Mouse (Mus musculus) spleen, postnatal 36 days (tissue): Measurements from ENCODE around the gene Nutm2.
"Not testable (repeated sequence)": the region's sequence is repeated elsewhere in the genome, so short reads cannot be mapped to it uniquely, and the experiment has no call there.

ENCODE experiments used
- DNase-seq, 2 experiments: peaks; one replicate each; pipeline ENCODE4 v3.0.0; 2022; ENCODE audit warnings: low spot score in 2 of 2, mixed read lengths in 1 of 2

Gene Nutm2

DNA sequence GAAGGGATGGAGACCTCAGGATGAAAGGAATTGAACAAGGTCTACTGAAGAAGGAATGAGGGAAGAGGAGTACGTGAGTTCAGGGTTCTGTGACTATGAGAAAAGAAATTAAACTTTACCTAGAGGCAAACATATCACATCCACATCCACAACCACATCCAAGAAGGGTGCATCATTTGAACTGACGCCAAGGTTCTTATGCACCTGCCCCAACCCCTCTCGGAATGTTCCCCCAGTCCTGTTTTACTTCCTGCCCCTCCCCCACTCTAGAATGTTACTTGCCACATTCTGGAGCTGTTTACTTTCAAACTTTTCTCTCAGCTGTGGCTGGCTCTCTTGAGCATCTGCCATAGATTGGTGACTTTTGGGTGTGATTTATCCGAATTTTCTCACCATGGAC lies at the start of gene Nutm2:
TSS of gene Nutm2 (plus strand) at position 301 of the 400 bp plus-strand sequence.
- DNase-seq, result no peak

DNA sequence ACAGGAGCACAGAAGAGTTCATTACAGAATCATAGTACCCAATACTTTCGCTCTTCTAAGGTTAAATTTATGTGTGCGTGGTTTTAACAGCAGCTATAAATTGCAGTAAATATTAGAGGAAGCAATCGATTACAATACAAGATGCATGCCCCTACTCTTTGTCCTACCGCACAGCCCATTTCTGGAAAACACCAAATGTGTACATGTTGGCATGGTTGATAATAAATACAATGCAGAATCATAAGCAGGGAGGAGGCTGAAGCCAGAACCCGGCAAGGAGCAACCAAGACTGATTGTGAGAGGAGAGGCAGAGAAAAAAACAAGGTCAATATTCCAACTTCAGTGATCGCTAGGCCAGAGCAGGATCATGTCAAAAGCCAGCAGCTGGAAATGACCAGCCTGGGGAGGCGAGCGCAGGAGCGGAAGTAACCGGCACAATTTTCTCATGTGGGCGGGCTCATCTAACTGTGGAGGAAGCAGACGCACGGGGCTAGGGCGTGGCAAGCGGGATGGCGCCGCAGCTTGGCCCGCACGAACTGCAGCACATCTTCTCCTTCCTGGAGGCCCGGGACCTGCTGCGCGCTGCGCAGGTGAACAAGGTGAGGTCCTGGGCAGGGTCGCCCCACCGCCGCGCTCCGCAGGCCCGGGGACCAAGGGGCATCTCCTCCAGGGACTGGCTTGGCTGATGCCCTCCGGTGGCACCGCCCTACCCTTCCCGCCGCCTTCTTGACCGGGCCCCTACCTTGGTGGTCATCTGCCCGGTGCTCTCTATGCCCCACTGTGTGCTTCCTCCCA lies 49.5 kb upstream of the Nutm2 start, which contains the start of gene Fbxw17:
TSS of gene Fbxw17 (plus strand) at position 476 of the 795 bp plus-strand sequence.
- DNase-seq, result peak; percentile 53 to 62

DNA sequence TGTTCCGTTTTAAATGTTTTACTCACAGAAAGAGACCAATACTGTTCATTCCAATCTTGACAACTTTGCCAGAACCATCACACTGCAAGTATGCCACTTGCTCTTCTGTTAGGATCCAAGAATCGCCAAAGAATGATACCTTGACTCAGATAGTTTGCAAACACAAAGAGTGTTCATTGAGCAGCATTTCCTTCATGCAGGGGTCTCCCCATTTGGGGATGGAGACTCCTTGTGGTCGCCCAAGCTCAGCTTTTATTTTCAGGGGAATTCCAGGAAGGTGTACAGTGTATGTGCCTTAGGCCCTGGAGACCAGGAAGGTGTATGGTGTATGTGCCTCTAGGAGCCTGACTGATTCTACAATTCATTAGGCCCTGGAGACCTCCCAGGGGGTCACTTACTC lies 48.7 kb upstream of the Nutm2 start:
- DNase-seq, result no peak

DNA sequence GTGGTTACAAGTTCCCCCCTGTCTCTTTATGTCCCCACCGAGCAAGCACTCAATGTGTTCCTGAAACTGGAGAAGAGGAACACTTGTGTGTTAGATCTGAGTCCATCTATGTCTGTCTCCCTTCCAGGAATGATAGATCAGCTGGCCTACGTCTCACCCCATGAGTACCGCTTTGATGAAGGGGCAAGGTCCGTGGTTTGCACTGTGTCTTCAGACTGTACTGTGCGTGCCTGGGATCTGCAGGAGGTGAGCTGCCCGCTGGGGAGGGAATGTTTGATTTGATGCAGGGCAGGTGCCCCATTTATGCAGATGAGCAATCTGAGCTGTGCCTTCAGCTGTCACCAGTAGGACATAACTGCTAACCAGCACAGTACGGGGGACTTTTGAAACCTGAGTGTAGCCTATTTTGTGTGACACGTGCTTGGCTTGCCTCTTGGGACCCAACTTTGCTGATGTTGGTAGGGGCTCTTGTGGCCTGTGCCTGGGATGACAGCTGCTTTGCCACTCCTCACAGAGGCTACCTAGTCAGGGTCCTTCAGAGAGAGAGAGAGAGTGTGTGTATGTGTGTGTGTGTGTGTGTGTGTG lies 43.4 kb upstream of the Nutm2 start:
- no peak for DNase-seq

DNA sequence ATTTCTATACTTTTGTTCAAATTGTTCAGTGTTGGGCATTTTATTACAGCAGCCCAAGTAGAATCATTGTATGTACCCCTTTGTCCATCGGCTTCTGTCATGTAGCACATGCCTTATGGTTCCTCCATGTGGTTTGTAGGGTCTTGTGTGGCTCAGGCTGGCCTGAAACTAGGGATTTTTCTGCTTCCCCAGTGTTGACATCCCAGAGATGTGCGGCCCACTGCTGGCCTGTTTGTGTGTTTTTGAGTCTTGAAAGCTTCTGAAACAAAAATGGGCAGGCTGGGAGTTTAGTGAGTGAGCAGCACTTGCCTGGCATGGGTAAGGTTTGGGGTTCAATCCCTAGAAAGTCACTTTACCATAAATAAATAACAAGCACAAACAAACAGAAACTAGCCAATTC lies 42.6 kb upstream of the Nutm2 start:
- DNase-seq, result no peak

DNA sequence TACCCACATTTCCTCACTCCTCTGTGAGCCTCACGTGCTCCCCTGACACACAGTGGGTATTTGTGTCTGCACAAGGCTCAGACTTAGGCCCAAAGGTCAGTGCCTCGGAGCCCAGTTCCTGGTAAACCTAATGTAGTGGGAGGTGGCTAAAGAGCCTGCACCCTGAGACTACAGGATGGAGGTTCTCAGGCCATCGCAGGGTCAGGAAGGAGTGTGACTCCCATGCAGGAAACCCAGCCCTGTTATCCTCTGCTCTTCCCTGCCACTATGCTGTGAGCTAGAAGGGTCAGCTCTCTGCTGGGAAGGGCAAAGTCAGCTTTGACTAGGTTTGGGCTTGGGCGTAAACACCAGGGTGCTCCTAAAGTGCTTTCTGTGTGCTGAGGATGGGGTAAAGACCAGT lies 40.4 kb upstream of the Nutm2 start:
- DNase-seq, result no peak

DNA sequence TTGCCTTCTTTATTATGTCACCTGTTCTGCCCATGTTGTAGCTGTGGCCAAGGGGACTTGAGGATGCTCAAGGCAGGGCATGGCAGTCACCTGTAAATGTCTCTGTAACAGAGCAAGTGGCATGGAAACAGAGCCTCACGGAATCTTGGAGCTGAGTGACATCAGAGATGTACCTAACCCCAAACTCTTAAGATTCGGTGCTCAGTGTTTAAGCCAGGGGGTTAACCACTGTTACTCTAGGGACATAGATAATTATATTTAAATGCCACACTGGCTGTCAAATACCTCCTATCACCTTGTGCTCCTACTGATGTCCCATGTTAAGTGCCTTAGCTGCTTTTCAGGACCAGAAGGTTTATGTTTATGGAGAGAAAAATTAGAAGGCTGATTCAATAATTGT lies 23.3 kb upstream of the Nutm2 start, which contains the start of gene Gm47429:
TSS of gene Gm47429 (minus strand) at position 101 of the 400 bp plus-strand sequence.
- no peak for DNase-seq

DNA sequence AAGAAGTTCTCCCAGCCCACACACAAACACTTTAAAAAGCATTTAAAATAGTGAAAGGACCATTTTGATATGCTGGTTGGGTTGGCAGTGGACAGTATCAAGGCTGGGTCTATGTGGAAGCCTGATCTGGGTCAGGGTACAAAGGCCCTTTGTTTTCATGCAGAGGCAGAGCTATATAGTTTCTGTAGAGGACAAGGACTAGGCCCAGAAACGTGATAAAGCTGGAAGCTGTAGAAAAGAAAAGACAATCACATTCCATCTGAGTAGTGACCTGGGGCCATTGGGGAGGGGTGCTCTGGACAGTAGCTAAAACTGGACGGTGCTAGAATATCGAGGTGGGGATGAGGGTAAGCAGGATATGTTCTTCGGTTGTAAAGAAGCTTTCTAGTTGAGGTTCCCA lies 21.8 kb upstream of the Nutm2 start:
- DNase-seq, result no peak

DNA sequence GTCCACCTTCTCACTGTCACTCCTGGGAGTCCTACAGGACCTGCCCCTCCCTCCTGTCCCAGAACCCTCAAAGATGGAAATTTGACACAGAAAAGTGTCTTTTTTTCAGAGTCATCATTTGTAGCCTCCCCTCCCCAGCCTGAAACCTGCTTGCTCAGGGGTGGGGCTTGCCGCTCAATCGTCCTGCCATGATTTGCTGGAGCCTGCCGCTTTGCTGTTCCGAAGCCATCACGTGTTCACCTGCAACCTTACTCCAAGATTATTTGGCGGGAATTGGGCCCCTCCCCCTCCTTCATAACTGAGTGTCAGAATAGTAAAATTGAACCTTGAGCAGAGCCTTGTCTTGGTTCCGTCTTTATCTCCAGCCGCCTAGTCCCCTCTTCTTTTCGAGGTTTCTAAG lies 14.8 kb upstream of the Nutm2 start:
- not testable (repeated sequence) for DNase-seq

DNA sequence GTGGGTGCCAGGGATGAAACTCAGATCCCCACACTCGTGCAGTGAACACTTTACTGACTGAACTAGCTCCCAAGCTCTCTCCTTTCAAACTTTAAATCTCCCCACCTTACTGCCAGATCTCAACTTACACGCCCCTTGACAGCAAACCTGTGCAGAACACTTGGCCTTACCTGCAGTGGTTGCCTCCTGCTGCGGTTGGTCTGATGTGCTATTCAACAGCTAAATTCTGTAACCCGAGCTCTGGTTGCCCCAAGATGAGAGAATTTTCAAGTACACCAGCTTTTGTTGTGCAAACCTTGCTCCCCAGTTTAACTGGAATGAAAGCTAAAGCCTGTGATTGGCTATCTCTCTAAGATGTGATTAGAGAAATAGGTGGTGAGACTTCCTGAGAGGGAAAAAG lies 13.7 kb upstream of the Nutm2 start:
- no peak for DNase-seq

DNA sequence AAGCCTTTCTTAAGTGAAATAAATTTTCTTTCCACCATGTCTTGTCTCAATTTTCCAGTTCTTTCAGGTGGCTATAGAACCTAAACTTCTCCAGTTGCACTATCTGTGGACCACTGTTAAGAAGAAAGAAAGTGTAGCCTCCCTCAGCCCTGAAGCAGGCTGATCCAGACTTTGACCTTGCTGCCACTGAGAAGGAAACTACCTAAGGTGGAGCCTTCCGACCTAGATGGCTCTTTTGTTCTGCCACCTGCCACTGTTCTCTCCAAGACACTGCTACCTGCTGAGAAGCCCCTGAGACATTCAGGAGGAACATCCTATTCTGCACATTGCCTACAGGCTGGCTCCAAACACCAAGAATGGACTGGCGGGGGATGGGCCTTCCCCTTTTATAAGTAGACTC lies 6.7 kb upstream of the Nutm2 start:
- not testable (repeated sequence) for DNase-seq

DNA sequence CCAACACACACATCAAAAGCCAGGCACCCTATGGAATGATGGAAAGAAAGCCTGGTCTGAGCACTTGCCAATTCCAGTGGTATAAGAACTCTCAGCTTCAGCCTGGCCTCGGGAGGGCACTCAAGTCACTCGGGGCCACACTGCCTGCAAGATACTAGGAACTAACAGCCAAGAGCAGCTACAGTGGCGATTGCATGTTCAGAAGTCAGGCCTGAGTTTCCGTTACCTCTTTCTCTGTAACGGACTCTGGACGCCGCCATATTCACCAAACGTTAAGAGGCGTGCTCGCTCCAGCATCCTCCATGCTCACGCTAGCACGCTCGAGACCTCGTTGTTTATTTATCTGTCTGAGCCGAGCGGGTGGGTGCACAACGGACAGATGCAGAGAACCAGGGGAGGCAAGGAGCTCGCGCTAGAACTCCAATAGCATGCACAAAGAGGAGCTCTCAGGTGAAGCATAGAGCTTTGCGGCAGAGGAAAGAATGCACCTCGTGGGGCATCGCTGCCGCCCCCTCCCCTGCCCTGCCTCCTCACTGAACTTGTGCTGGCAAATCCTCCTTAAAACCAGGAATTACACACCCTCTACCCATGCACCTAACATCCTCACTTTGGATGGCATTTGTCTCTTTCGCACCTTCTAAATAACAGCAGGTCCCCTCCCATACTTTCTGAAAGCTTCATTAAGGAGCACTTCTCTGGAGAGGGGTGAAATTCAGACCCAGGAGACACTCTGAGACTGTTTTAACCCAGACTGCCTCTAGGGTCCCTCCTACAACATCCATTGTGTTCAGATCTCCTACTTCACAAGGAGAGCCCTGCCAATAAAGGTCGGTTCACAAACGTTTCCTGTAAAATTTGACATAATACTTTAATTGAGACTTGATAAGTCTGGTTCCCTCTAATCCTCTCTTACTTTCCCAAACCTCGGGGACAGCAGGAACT lies 2.2 kb upstream of the Nutm2 start:
- no peak for DNase-seq

DNA sequence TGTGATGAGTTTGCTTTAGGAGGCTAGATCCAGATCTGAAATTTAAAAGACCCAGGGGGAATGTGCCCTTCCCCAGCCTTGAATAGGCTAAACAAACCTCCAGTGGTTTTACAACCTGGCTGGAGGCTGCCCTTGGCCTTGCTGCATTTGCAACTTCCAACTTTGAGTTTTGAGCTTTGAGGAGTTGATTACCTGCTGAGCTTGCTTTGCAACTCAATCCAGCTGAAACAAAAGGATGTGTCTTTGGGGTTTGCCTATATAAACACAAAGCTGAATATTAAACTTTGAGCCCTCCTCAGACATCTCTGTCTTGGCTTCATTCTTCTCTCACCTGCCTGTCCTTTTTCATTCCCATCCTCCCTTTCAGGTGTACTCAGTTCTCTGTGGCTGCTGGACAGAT lies 21.4 kb downstream of the Nutm2 start:
- DNase-seq, result not testable (repeated sequence)

DNA sequence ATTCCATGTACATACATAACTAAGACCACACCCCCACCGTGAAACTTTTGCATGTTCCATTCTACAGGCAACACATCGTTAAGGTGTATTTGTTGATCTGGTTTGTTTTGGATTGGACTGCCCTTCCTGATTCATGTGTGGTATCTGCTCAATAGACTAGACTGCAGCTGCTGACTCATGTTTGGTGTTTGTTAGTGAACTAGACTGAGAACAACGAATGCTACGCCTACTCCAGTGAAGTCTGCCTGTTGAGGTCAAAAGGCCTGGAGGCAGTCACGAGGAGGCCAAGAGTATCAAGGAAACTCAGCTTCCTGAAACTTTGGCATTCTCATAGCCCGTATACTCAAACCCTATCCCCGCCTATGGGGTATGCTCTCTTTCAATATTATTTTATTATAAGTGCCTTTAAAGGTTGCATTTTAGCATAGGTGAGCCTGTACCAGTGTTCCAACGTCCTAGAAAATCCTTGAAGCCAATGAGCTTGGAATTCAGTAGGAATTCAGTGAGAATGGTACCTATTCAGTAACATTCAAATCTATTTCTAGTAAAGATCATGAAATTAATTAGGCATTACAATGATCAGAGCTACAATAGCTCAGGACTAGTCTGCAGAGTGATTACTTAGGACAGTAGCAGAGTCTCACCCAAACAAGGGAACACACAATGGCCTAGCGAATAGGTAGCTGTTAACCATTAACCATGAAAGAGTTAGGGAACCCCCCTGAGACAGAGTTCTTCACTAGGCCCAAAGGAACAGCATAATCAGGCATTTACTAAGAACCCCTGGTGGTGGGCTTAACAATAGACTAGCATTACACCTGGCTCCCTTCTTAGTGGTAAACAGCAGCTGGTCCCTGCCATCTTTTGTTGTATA lies 43.6 kb downstream of the Nutm2 start:
- not testable (repeated sequence) for DNase-seq
